Mouse (Mus musculus) bone marrow macrophage, adult 2 months (primary cell): ENCODE measurements around the gene Psmb10.

Source experiments
- CTCF ChIP-seq: IDR thresholded peaks from 2 replicates; pipeline ENCODE4 v1.5.1; 2012; ENCODE audit warnings: low read depth, mild to moderate bottlenecking, low read length, moderate library complexity
- POLR2A ChIP-seq: IDR thresholded peaks from 2 replicates; pipeline ENCODE4 v1.6.1; 2012; ENCODE audit warnings: mild to moderate bottlenecking, low read depth, low read length, borderline replicate concordance

- TF ChIP-seq CTCF (no peak), POLR2A (no peak)
These were observed 11.1 kb upstream of the Psmb10 start for GRCm38 (mm10) chr8:105949350-105949749.
